Mouse (Mus musculus) right cerebral cortex, postnatal 36 days (tissue): ENCODE data around the gene Cltc.

Experiments used
- DNase-seq, 2 experiments: peaks; one replicate each; pipeline ENCODE4 v3.0.0; 2022; ENCODE audit warnings: low spot score in 2 of 2, mixed read lengths in 1 of 2

Cltc gene

DNA sequence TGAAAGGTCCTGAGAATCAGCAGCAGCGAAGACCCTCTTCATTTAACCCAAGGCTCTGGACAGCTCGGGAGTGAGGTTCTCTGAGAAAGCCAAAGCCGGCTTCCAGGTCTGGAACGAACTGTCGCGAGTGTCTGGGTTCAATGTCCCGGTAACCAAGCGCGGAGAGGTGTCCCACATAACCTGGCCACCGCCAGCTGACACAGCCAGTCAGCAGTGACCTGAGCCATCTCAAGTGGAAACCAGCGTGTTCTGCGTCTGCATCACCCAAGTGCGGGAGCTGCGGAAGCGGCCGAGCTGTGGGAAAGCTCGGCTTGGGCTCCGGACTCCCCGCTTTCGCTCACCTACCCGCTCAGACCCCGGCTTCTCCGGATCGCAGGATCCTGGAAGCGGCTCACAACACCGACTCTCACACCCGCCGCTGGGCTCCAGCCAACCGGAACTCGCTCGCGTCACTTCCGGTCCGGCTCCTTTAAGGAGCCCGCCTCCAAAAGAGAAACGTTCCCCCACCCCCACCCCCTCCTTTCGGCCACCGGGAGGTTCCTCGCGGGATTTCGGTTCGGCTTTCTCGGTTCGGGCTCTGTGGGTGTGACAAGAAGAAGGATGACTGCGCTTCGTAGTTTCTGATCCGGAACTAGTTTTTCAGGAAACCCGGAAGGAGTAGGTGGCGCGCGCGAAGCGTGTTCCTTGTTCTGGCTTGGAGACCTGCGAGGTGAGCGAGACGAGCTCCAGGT is 73.8 kb downstream of the Cltc start, which contains the start of the genes Vmp1 and Ptrh2:
TSS of gene Vmp1 (minus strand) at position 442 of the 731 bp plus-strand sequence.
TSS of gene Ptrh2 (plus strand) at position 591 of the 731 bp plus-strand sequence.
- peak; percentile 86 to 91 for DNase-seq

- DNase-seq, result no peak
These were observed 74.5 kb downstream of the Cltc start for GRCm38 (mm10) chr11:86682861-86683260.

DNA sequence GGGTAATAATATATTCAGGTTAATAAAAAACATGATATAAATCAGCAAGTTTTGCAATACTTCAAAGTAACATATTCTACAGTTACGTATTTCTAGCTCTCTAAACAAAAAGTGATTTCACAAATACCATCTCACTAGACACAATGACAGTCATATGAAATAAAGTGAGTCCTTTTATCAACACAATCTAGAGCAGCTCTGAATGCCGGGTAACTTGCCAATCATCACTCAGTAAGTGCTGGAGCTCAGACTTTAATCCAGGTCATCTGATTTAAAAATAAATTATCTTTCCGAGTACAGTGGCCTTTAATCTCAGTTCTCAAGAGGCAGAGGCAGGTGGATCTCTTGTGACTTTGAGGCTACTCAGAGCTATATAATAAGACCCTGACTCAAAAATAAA is 75.9 kb downstream of the Cltc start:
- no peak for DNase-seq

- no peak for DNase-seq
These were observed 76.6 kb downstream of the Cltc start for GRCm38 (mm10) chr11:86680729-86681128.

- DNase-seq, result no peak
These were observed 78.4 kb downstream of the Cltc start for GRCm38 (mm10) chr11:86678957-86679356.

GRCm38 (mm10) chr11:86675520-86675919 is 81.8 kb downstream of the Cltc start:
- DNase-seq, result no peak

DNA sequence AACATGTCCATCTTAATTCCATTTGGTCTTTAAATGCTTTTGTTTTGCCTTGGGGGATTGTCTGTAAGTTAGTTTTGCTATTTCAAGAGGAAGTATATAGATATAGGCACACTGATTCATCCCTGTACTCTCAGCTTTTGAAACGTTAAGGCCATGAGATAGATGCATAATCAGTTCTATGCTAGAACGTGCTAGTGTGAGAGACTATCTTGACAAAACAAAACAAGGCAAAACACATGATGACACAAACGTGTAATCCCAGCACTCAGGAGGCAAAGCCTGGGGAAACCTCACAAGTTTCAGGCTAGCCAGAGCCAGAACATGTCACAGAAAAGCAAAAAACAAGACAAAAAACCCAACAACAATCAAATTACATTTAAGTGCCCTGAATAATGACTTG is 84.6 kb downstream of the Cltc start:
- DNase-seq, result no peak

GRCm38 (mm10) chr11:86671041-86671675 is 86.2 kb downstream of the Cltc start:
- DNase-seq, result peak in 1 of 2 experiments; percentile 25

GRCm38 (mm10) chr11:86668169-86668568 is 89.2 kb downstream of the Cltc start:
- DNase-seq, result no peak

- no peak for DNase-seq
These were observed 89.8 kb downstream of the Cltc start for GRCm38 (mm10) chr11:86667553-86667952.

GRCm38 (mm10) chr11:86664406-86664805 is 93.0 kb downstream of the Cltc start:
- no peak for DNase-seq

DNA sequence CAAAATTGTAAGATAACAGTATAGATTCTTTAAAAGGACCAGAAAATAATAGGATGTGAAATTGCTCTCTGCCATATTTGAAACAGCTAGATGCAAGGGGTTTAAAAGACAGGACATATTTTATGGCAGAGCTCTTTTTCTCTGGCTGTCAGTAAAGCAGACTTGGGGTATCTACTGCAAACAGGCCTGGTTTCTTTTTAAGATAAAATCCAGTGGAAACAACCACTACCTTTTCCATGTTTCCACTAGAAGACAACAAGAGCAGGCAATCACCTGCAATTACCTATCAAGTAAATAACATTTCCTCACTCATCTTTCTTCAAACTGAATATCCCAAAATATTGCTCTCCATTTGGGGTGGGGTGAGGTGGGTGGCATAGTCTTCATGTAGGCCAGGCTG is 93.4 kb downstream of the Cltc start:
- DNase-seq, result no peak

DNA sequence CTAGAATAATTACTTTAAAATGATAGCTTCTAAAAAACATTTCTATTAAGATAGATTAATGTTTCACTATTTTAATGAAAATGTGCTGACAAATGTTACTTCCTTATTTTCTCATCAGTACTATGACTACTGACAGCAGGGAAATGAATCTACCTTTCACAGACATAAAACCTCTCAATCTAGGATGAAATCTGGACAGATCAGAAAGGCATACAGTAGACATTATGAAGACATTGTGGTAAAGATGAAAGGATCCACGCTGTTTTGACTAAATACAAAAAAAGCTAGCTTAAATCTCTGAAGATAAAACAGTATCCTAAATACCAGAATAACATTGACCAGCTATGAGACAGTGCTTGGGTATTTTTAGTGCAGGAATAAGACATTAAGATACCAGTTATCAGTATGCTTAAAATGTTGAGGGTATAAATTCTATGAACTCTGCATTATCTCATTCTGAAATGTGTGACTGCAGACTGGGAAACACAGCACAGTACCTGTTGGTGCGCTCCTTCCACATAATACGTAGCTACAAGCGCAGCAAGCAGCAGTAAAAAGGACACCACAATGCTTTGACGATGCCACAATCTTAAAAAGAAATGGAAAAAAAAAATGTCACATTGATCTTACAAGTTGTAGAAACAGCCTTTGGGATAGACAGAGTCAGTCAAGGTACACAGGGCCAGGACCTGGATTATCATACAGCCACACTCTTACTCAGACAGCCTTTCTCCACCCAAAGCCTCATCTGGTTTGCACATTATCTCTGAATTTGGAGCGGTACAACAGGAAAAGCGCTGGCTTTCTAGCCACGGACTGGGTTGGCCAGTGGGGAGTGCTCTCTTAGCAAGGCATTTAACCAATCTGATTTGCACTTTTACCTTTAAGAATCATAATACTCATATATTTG is 94.1 kb downstream of the Cltc start:
- no peak for DNase-seq

GRCm38 (mm10) chr11:86657863-86658262 is 99.5 kb downstream of the Cltc start:
- no peak for DNase-seq

DNA sequence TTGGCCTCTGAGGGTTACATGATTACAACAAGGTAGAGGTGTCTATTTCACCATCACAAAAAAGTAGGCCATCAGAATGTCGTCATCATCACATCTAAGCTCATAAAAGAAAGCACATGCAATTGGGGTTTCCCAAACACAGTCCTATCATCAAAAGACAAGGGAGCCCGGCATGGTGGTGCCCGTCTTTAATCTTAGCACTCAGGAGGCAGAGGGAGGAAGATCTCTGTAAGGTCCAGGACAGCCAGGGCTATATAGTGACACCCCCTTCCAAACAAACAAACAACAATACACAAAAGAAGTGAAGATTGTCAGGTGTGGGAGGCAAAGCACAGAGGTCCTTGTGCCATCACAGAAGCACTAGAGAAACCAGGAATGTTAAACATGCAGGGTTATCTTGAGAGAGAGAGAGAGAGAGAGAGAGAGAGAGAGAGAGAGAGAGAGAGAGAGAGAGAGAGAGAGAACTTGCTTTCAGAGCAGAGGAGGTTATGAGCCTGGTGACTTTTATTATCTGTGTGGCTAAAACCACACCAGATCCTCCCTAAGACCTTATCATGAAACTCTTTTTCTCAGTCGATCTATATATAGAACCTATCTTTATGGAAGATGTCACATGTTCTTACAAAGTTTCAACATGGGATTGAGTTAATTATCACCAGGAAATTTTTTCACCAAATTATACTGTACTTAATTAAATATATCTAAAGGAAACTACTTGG is 100.4 kb downstream of the Cltc start:
- no peak for DNase-seq

GRCm38 (mm10) chr11:86655671-86656070 is 101.7 kb downstream of the Cltc start:
- DNase-seq, result no peak

DNA sequence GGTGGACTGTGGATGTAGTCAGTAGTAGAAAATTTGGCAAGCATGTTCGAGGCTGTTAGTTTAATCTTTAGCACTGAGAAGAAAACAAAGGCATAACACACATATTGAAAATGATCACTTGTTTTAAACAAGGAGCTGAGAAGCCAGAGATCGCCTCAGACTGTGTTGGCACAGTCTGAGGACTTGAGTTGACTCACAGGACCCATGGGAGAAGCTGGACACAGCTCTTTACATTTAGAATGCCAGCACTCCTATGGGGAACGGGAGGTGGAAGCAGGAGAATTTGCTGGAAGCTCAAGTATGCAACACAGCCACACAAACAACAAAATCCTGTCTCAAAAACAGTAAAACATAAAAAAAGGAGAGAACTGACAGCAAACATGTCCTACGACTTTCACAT is 103.3 kb downstream of the Cltc start:
- DNase-seq, result no peak

- DNase-seq, result no peak
These were observed 103.9 kb downstream of the Cltc start for GRCm38 (mm10) chr11:86653446-86653845.

DNA sequence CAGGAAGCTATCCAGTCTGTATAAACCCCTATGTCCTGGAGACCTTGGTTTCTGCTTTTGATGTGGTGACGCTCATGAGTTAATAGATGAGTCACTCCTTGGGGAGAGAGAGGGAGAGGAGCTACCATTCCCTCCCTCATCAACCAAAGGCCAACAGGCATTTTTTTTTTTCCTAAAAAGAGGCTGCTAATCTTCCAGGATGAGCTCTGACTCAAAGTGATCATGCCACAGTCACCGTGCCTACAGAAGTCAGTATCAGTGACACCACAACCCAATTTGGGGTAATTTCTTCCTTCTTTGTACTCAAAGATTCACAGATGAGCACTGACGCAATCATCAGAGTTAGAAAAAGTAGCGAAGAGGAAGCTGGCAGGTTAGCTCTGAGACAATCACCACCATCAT is 104.8 kb downstream of the Cltc start:
- DNase-seq, result no peak

GRCm38 (mm10) chr11:86650676-86651075 is 106.7 kb downstream of the Cltc start:
- DNase-seq, result no peak

DNA sequence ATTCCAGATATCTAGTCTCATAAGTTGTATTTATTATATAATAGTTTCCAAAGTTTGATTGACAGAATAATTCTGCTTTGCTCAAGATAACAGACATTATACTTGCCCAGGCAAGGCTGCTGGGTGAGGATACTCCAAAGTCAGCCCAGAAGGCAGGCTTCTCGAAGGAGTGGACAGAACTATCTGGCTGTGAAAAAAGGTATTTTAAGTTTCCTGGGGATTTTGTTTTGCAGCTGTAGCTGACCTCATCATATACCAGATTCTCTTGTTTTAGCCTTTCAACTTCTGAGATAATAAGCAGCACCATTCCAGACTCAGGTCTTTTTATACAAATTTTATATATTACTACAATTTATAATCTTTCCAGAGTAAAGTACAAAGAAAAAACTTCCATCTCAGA is 107.8 kb downstream of the Cltc start:
- no peak for DNase-seq
